Mouse (Mus musculus): Measurements from ENCODE around the gene Mr1. TPM values are rescaled to one million over a fixed set of nuclear protein-coding genes. Genes with fewer than 3 reads are reported as not detected.
A peak's percentile ranks its signal among the peaks of the same experiment; 100 is the strongest.

Gene Mr1
- total RNA-seq, 2 experiments from 2014 or later = 3.3 to 7.6 TPM

DNA sequence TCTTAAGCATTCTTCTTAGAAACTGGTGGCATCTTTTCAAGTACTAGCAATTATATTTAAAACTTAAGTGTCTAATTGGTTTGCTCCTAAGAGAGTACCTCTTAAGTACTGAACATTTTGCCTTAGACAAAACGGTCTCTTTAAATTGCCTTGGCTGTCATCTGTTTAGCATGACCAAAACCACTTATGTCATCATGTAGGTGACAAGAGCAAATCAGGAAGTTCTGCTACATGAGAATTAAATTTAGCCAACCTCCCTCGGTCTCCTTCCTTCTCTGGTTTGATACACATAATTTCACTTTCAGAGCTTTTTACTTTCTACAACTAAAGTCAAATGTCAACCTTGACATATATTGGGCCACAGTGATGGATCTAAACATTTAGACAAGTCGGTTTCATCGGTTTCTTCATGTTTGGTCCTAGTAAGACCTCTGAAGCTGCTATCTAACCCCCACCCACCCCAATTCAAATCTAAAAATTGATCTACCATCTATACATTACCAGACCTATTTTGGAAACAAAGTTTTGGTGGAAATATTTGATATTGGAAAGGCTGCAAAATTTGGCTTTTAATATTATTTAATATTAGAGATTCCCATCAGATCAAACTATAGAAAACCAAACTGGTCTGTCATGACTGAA, 49.9 kb downstream of the Mr1 start:
- ATAC-seq (replicated peaks; ENCODE audit: poor library complexity) = 0 out of 2 replicates have a peak, but pooled peaks have one; percentile 18

DNA sequence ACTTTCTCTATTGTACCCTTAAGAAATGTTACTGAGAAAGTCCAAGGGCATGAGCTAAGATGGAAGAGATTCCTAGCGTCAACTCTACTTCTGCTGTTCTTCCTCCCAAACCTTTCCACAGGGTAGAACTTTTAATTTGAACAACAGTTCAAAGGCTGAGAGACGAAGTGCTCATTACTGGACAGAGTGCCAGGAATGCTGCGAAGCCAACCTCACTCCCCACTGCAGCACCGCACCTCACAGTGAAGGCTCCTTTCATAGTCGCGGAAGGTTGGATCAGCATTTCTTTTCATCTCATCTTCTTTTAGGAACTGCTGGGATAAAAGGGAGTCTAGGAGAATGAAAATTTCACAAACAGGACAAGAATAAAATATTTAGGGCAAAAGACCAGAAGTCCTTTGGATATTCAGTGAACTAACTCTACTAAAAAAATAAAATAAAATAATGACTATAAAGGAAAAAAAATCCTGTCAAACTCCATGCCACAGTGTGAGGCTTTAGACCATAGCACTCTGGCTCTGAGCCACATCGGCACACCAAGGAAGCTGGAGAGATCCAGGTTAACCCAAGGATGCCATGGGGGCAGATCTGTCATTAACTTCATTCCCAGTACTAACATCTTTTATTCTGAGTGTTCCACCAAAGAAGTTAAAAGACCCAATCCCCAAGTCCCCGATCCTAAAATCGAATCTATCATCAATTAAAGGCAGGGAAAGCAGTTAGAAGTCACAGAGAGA, 52.5 kb downstream of the Mr1 start:
- no peak for ATAC-seq (replicated peaks; ENCODE audit: poor library complexity)

DNA sequence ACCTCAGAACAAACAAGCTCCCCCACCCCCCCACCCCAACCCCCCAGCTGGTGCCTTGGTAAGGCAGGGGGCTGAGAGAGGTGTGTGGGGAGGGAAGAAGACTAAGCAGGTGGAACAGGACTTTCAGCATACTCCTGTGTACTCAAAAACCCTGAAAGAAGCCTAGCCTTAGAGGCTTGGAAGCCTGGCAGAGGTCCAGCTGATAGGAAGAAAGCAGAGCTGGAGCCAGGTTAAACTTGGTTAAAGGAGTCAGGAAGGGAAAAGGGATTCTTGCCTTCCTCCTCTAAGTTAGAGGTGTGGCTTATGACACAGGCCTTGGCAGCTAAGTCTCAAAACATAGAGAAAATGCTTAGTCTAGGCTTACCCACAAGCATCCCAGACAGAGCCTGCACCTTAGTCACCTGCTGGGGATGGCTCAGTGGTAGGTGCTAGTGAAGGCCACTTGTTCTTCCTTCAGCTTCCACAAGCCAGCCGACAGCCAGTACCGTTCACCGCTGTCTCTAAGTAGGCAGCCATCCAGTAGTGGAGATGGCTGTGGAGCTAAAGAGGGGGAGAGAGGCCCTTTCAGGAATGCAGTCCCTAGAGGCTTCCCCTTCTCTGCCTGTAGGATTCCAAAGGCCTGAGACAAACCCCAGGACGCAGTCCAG, 53.3 kb downstream of the Mr1 start:
- ATAC-seq (replicated peaks; ENCODE audit: poor library complexity) = no peak

DNA sequence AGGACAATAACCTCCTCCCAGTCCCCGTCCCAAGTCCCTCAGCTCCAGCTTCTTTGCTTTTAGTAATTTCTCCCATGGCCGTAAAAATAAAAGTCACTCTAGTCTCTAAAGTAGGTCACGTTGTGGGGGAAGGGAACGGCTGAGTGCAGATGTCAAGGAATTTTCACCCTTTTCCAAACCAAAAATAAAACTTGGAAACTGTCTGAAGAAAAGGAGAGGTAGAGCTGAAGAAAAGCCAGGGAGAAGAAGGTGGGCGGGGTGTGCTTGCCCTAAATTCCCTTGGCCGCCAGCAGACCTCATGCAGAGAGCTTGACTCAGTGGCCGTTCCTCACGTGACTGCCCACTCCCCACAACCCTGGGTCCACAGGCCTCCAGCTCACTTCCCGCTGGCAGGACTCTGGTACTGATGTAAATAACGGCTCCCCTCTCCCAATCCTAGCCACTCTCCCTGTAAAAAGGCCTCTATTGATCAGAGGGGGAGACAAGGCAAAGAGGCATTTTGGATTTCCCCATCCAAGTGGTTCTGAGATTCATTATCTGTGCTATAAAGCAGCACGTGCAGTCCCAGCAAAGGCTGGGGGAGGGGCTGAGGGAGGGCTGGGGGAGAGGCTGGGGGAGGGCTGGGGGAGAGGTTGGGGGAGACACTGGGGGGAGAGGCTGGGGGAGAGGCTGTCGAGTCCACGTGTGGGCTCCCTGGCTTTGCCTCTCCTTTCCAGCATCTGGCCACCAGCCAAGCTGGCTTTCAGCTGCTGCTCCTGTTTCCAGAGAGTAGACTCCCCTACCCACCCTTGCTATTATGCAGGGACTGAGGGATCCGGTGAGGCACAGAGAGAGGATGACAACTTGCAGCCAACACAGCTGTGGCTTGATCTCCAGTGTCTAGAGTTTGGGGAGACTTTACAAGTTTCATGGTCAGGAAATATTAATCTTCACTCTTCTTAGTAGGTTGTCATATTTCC, 54.5 kb downstream of the Mr1 start:
- no peak for ATAC-seq (replicated peaks; ENCODE audit: poor library complexity)

DNA sequence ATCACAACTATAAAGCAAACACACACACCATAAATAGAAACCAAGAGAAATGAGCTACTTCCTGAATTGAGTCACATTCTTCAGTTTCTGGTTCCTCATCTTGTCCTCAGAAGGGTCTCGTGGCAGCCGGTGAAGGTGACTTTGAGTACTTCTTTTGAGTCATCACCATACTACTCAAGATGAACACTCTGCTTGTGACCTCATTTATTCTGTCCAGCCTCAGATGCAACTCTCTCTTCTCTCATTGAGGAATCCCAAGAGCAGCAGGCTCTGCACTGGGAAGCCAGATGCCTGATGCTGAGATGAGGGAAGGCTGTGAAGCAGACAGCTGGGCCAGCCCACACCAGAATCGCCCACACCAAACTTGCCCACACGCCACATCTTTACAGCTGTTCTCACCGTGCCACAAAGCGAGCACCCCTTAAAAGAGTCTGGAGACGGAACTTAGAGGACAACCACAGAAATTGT, 55.2 kb downstream of the Mr1 start:
- ATAC-seq (replicated peaks; ENCODE audit: poor library complexity) = peak; percentile 81

DNA sequence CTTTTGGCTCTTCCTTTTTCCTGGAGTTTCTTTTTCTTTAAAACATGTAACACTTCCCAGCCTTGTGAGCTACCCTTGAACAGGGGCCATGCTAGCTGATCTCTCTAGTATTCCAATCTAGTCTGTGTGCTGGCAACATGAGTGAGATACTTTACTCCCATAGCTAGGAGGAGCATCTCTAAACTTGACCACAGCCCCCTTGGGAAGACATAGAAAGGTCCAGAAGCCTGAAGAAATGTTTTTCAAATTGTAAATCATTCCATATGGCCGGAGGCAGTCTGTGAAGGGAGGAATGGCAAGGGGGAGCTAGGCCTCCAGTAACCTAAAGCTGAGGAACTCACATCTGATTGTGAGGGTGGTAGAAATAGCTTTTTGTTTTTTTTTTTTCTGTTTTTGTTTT, 55.9 kb downstream of the Mr1 start:
- ATAC-seq (replicated peaks; ENCODE audit: poor library complexity) = no peak

DNA sequence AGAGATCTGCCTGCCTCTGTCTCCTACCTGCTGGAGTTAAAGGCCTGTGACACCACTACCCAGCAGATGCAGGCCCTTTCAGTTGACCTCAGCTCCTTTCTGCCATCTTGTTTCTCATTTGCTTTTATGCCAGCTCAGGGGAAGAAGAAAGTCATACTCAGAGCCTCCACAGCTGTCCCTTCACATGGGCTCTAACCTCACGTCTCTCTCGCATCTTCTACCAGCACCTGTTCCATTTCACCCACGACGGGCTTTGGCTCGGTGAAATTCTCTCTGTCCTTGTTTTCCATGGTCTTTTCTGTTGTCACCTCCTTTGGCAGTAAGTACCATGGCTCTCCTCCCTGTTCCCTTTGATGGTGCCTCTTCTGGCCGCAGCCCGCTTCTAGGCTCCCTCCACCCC, 56.3 kb downstream of the Mr1 start:
- no peak for ATAC-seq (replicated peaks; ENCODE audit: poor library complexity)

DNA sequence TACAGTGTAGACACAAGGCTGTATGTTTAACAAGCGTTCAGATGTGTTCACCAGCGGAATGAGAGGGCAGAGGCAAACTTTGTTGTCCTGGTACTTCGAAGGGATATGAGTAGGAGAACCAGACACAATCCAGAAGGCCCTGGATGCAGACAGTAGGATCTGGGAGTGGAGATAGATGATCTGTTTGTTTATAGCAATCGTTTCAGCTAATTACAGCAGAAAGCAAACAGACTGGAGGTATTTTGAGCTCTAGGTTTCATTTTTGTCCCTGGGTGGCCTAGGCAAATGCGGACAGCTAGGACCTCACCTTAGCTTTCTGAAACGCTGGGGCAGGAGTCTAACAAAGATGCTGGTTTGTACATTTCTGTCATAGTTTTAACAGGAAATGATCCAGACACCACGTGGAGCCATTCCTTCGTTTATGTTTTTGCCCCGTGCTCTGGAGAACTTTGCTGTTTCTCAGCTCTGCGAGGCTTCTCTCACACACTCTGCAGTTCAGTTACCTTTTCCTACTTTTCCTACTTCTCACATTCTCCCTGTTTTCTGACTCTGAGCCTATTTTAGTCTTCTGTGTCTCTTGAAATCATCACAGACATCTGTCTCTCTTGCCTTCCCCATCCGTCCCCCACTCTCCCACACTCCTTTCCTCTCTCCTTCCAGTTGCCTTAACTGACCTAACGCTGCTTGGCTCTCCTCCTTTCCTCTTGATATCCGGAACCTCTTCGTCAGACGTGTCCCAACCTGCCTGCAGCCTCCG, 57.6 kb downstream of the Mr1 start:
- no peak for ATAC-seq (replicated peaks; ENCODE audit: poor library complexity)

DNA sequence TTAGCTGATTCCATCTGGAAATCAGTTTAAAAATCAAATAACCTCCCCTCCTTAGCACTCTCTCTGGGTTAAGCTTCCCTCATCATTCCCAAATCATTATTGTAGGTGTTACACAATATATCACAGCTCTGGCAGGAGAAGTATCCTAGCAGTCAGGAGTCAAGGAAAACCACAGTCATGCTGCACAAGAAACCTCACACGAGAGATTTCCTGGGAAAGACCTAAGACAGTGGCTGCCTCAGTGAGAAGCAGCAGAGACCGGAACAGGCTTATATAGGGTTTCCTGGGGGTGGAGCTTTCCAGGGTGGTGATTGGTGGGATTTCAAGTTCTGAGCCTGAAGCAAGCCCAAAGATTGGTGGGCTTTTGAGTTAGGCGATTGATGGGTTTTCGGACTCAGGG, 58.6 kb downstream of the Mr1 start:
- no peak for ATAC-seq (replicated peaks; ENCODE audit: poor library complexity)

DNA sequence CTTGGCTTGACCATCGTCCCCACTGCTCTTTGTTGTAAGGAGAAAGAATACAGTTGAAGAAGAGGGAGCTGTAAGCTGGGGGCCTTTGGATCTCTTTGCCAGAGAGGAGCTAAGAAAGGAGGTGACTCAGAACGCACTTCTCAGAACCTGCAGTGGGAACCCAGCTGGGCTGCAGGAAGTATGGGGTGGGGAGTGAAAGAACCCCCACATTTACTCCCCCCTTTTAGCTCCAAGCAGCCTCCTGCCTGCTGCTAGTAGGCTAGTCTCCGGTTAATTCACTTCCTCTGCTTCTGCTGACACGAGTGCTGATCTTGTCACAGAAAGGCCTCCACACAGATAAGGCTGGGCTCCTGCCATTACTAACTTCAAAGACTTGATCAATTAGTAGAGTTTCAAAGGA, 59.7 kb downstream of the Mr1 start:
- no peak for ATAC-seq (replicated peaks; ENCODE audit: poor library complexity)

DNA sequence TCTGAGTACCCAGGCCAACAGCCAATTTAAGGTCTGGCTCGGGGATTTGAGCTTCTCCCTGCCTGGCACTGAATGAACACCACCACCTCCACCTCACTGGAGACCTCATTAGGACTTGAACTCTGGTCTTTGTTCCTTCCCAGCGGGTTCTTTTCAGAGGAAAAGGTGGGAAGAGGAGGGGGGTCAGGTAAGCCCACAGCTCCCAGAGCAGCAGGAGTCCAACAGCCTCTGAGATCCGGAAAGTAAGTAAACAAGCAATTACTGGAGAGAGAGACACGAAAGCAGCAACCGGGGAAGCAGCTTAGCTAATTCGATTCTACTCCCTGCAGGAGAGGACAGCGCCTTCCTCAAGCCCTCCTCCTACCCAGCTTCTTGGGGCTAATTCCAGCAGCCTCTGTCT, 60.2 kb downstream of the Mr1 start:
- no peak for ATAC-seq (replicated peaks; ENCODE audit: poor library complexity)

DNA sequence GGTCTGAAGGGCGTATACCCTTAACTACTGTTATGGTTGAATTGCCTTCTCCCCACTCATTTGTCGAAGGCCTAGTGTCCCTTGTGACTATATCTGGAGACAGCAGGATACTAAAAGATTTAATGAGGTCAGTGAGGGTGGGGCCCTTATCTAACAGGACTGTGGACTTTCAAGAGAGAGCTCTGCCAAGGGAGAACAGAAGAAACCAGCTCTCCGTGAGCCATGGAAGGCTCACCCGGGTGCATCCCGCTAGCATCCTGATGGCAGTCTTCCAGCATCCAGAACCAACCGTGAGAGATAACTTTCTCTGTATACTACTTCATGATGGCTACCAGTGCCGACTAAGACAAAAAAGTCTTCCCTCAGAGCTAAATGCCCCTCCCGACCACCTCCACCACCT, 61.8 kb downstream of the Mr1 start:
- peak; percentile 30 for ATAC-seq (replicated peaks; ENCODE audit: poor library complexity)

DNA sequence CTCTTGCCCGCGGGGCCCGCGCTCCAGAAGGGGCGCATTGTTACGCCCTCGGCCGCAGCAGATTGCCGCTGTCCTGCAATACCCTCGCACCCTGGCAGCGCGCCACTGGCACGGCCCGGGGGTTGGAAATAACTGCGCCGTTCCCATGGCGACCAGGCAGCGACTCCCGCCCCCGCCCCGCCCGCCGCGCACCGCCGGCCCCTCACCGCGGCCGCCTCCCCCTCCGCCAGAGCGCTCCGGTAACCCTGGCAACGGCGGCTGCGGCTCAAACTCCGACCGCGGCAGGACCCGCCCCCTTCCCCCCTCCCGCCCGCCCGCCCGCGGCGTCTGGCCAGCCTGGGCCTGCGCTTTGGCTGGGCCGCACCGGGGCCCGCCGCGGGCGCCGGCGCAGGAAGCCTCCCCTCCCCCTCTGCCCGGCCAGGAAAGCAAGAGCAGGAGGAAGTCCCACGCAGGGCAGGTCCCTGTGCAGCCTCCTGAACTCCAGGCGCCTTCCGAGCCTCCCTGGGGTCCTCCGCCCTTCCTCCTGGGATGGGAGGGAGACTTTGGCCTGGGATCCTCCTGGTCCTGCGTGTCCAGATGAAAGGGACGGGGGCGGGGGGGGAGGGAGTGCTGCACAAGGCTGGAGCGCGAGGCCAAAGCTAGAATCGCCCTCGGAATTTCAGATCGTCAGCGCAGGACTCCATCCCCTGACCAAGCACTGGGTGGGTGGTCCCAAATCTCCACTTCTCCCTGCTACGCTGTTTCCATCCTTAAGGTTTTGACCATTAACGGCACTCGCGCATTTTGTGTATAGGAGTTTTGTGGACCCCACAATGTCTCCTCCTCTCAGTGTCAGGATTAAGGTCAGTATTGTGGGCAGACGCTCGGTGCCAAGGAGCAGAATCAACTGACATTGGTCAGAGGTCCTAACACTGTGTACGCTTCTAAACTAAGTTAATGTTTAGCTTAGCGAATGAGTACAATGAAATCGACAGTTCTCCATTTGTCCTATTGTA, 63.0 kb downstream of the Mr1 start:
- ATAC-seq (replicated peaks; ENCODE audit: poor library complexity) = peak; percentile 69

DNA sequence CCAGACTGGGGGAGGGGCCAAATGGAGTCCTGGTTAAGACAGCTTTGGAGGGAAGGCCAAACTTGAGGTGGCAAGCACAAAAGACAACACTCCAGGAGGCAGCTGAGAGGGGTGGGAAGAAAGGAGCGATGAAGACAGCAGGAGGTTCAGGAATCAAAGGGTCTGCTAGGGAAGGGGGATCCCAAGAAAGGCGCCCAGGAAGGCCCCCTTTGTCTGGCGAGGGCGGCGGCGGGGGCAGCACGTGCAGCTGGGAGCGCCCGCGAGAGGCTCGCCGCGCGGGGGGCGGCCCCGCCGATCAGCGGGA, 63.7 kb downstream of the Mr1 start:
- no peak for ATAC-seq (replicated peaks; ENCODE audit: poor library complexity)

DNA sequence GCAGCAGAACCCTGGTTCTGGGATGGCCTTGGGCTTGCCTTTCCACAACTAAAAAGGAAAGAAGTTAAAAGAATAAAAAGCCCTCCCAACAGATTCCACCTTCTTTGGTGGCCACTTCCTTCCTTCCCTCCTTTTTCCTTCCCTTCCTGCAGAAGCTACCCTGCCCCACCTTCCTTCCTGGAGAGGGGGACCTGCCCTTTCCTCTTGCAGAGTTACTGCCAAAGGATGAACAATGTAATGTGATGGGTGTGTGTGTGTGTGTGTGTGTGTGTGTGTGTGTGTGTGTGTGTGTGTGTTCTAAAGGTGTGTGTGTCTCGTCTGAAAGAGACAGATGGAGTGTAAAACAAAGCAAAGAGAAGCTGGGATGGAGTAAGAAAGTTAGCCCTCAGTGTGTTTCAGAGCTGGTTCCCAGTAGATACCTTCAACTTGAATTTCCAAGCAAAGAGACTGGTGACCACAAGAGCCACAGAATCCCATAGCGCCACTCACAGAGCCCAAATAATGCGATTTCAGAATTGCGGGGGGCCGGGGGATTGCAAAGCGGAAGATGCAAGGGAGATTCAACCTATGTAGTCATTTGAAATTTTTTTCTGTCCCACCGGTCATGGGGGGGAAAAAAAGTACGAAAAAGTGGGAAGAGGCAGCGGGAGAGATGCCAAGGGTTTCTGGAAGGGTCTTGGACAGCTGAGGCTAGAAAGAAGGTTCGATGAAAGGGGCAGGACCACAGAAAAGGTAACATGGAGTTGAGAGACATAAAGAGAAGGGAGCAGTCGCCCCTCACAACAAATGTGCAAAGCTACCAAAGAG, 64.3 kb downstream of the Mr1 start:
- no peak for ATAC-seq (replicated peaks; ENCODE audit: poor library complexity)

DNA sequence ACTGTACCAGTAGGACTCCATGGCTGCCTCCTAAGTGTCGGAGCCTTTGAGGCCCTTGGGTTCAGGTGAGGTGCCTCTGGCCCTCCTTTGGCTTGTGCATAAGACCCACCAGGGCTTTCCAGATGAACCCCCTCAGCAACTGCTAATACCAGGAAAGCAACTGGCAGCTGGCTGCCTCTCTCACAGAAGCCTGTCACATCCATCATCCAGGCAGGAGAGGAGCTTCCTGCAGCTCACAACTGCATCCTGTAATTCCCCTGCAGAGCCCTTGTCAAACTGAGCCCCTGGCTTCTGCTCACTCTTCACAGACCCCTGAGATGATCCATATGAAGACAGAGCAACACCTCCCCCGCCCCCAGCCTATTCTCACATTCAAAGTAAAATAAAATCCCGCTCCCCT, 68.9 kb downstream of the Mr1 start:
- no peak for ATAC-seq (replicated peaks; ENCODE audit: poor library complexity)

All from megakaryocyte progenitor cell, adult 5-6 weeks (primary cell).